Mouse (Mus musculus): ENCODE measurements around the gene Dcun1d5. TPM values are rescaled to one million over a fixed set of nuclear protein-coding genes. Genes with fewer than 3 reads are reported as not detected.

The Dcun1d5 gene
- total RNA-seq, 2 experiments from 2014 or later: 56.1 to 57.7 TPM

Other genes starting within 250 kb of the Dcun1d5 start
- 1 to 10 TPM; 1.4 to 2.4 TPM for gene Dync2h1, start 74 bp upstream of the Dcun1d5 start, total RNA-seq (2021)
- gene Mmp13, start 88.0 kb downstream of the Dcun1d5 start, total RNA-seq (2021): under 1 TPM in 1 of 2 experiments, not detected in 1; 0.20 TPM
- gene Mmp12, start 159.9 kb downstream of the Dcun1d5 start, total RNA-seq (2021): 1 to 10 TPM in 1 of 2 experiments, under 1 TPM in 1; 0.13 to 1.4 TPM
- not detected for gene Mmp1b, start 203.5 kb downstream of the Dcun1d5 start, total RNA-seq (2021)